Comparison of ENCODE assay signal across 11 mouse cellular contexts in the genomic region with DNA sequence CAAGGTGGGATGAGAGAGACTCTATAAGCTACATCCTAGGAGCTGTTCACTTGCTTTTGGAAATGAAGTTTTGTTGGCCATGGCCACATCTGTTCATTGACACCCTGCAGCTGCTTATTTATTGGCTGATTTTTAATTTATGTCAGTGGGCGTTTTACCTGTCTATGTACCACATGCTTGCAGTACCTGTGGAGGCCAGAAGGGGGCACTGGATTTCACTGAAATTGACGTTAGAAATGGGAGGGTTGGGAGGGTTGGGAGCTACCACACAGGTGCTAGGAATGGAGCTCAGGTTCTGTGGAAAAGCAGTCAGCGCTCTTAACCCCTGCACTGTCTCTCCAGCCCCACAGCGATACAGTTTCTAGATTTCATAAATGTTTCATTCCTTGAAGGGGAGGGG.
DNase-seq lines count a peak whose midpoint lies in the region; ATAC-seq and TF ChIP-seq lines count a peak whose summit lies in the region.
"Had no signal": no experiment of that assay in that cellular context is flagged by ENCODE, and none has a peak within 500 bp of the region (broad histone marks: within the 10 kb centered on the region; RNA-seq: fewer than 3 reads in every experiment).

No protein-coding gene starts in this region.

- no peak overlapping the region for H3K9ac ChIP-seq in kidney, embryonic 14.5 days (ENCODE audit: low read depth, low read length)
- no peak overlapping the region for H3K9ac ChIP-seq in MEL (ENCODE audit: control insufficient read depth, low read depth, low read length, poor library complexity, severe bottlenecking)

- 52% methylated on average over 4 of the region's 4 CpGs for WGBS in kidney, adult 2 months
- 62% methylated on average over 4 of the region's 4 CpGs for WGBS in kidney, embryonic 14.5 days
- 47% methylated on average over 4 of the region's 4 CpGs for WGBS in limb, embryonic 10.5 days

- H3K9me3 ChIP-seq in kidney, embryonic 14.5 days (ENCODE audit: control insufficient read depth, low read length) = no peaks in the 10 kb centered on the region
- H3K9me3 ChIP-seq in MEL (replicated peaks; ENCODE audit: insufficient read depth, low read length) = no peaks in the 10 kb centered on the region
- H3K9me3 ChIP-seq in limb, embryonic 10.5 days (replicated peaks) = no peaks in the 10 kb centered on the region

- no peak overlapping the region for H3K27ac ChIP-seq in kidney, adult 2 months (ENCODE audit: insufficient read depth, low read depth, low read length)
- no peak overlapping the region for H3K27ac ChIP-seq in kidney, embryonic 14.5 days (ENCODE audit: low read depth, low read length)
- no peak overlapping the region for H3K27ac ChIP-seq in MEL (ENCODE audit: control insufficient read depth, low read depth, low read length)
- no peak overlapping the region for H3K27ac ChIP-seq in limb, embryonic 10.5 days

- no peak for ATAC-seq in kidney, embryonic 14.5 days (ENCODE audit: low FRiP score, low TSS enrichment)

- TF ChIP-seq POLR2A in kidney, adult 2 months (IDR thresholded peaks at IDR 0.05; ENCODE audit: low read depth, low read length) = no peak
- TF ChIP-seq POLR2A in MEL (IDR thresholded peaks at IDR 0.05; ENCODE audit: control insufficient read depth in 1 of 2, insufficient read depth in 1 of 2, low read depth in 1 of 2, low read length in 2 of 2, poor library complexity in 1 of 2) = no peak

- H3K4me3 ChIP-seq in kidney, adult 2 months (ENCODE audit: insufficient read depth, low read depth, low read length) = no peak overlapping the region
- H3K4me3 ChIP-seq in kidney, embryonic 14.5 days (ENCODE audit: low read length) = no peak overlapping the region
- no peak overlapping the region for H3K4me3 ChIP-seq in MEL (ENCODE audit: control insufficient read depth in 1 of 2, insufficient read depth in 1 of 2, low read depth in 2 of 2, low read length in 2 of 2)
- no peak overlapping the region for H3K4me3 ChIP-seq in limb, embryonic 10.5 days
- H3K4me3 ChIP-seq: megakaryocyte, embryonic 14.5 days had no signal

- no peak overlapping the region for H3K4me2 ChIP-seq in kidney, embryonic 14.5 days (replicated peaks; ENCODE audit: low read depth, low read length)

- no peaks in the 10 kb centered on the region for H3K79me2 ChIP-seq in MEL (ENCODE audit: control insufficient read depth, insufficient read depth, low read length, poor library complexity)

- TF ChIP-seq CTCF in kidney, adult 2 months (conservative IDR thresholded peaks at IDR 0.05; ENCODE audit: insufficient read depth, insufficient read length, low read depth, low read length) = peak; percentile 57
- no peak; a peak in 1 of 6 replicates for TF ChIP-seq CTCF in MEL (IDR thresholded peaks at IDR 0.05 in 2 of 3, conservative IDR thresholded peaks at IDR 0.05 in 1 of 3; ENCODE audit: control insufficient read depth in 1 of 3, insufficient read depth in 1 of 3, low read depth in 2 of 3, low read length in 3 of 3, poor library complexity in 1 of 3, severe bottlenecking in 1 of 3)

- peak; percentile 16 to 54 for DNase-seq in adrenal gland, adult (ENCODE audit: inconsistent age in 2 of 2, low spot score in 1 of 2)
- DNase-seq in adrenal gland, adult 8-10 months = no peak
- DNase-seq in kidney, adult 2 months = peak; percentile 27
- DNase-seq in MEL (ENCODE audit: low read depth, low spot score) = peak; percentile 1
- DNase-seq in limb, embryonic 10.5 days (ENCODE audit: low spot score) = peak; percentile 51
- no peak for DNase-seq in layer of hippocampus, postnatal 10 days (ENCODE audit: low spot score in 2 of 2)
- DNase-seq in ovary, postnatal 10 days (ENCODE audit: low spot score) = no peak
- DNase-seq: cerebellum, adult 11 months; right cerebral cortex, postnatal 14 days had no signal

- H3K27me3 ChIP-seq in kidney, adult 2 months (replicated peaks; ENCODE audit: control insufficient read depth, insufficient read depth, low read length) = no peaks in the 10 kb centered on the region
- H3K27me3 ChIP-seq in kidney, embryonic 14.5 days (ENCODE audit: control insufficient read depth, insufficient read depth, low read length) = no peaks in the 10 kb centered on the region
- H3K27me3 ChIP-seq in MEL (ENCODE audit: control insufficient read depth in 1 of 2, insufficient read depth in 2 of 2, low read length in 2 of 2) = no peaks in the 10 kb centered on the region
- H3K27me3 ChIP-seq in limb, embryonic 10.5 days (ENCODE audit: low read depth, poor library complexity, severe bottlenecking) = peaks cover 5% of the 10 kb centered on the region; the same call in 1 of the 2 replicates
- H3K27me3 ChIP-seq: megakaryocyte, embryonic 14.5 days had no signal

- no peak for TF ChIP-seq EP300 in MEL (IDR thresholded peaks at IDR 0.05; ENCODE audit: low read depth in 1 of 2, low read length in 2 of 2)

- peaks cover 4% of the 10 kb centered on the region; the same call in 1 of the 2 replicates for H3K4me1 ChIP-seq in kidney, adult 2 months (ENCODE audit: control insufficient read depth, insufficient read depth, low read length)
- no peaks in the 10 kb centered on the region for H3K4me1 ChIP-seq in kidney, embryonic 14.5 days (ENCODE audit: control insufficient read depth, insufficient read depth, low read length)
- no peaks in the 10 kb centered on the region for H3K4me1 ChIP-seq in MEL (ENCODE audit: control insufficient read depth in 1 of 2, insufficient read depth in 2 of 2, low read length in 2 of 2)
- no peaks in the 10 kb centered on the region for H3K4me1 ChIP-seq in limb, embryonic 10.5 days
- H3K4me1 ChIP-seq: megakaryocyte, embryonic 14.5 days had no signal

- H3K36me3 ChIP-seq in kidney, adult 2 months (ENCODE audit: control insufficient read depth, insufficient read depth, low read length) = no peaks in the 10 kb centered on the region
- no peaks in the 10 kb centered on the region for H3K36me3 ChIP-seq in kidney, embryonic 14.5 days (ENCODE audit: control insufficient read depth, insufficient read depth, low read length)
- no peaks in the 10 kb centered on the region for H3K36me3 ChIP-seq in MEL (ENCODE audit: control insufficient read depth in 1 of 2, insufficient read depth in 2 of 2, low read length in 2 of 2)
- no peaks in the 10 kb centered on the region for H3K36me3 ChIP-seq in limb, embryonic 10.5 days

- no peak; the same call in 1 of the 2 replicates for TF ChIP-seq RAD21 in MEL (IDR thresholded peaks at IDR 0.05; ENCODE audit: low read depth, low read length)

TF ChIP-seq in MEL, 35 proteins besides CTCF, POLR2A, EP300 and RAD21:
- TF ChIP-seq MYC (IDR thresholded peaks at IDR 0.05; ENCODE audit: low read depth, low read length) (no peak), ELF1 (IDR thresholded peaks at IDR 0.05; ENCODE audit: low read depth, low read length) (no peak), ZC3H11A (IDR thresholded peaks at IDR 0.05; ENCODE audit: low read depth, low read length) (no peak), JUND (IDR thresholded peaks at IDR 0.05; ENCODE audit: low read depth, low read length) (no peak), E2F4 (IDR thresholded peaks at IDR 0.05; ENCODE audit: borderline replicate concordance, low read depth, low read length) (no peak), CHD1 (IDR thresholded peaks at IDR 0.05; ENCODE audit: low read depth, low read length) (no peak), ZNF384 (IDR thresholded peaks at IDR 0.05; ENCODE audit: low read depth, low read length) (no peak), BHLHE40 (IDR thresholded peaks at IDR 0.05; ENCODE audit: borderline replicate concordance, low read depth, low read length) (no peak), SIN3A (IDR thresholded peaks at IDR 0.05; ENCODE audit: low read length) (no peak), MAZ (IDR thresholded peaks at IDR 0.05; ENCODE audit: low read depth, low read length) (no peak), POLR2AphosphoS2 (IDR thresholded peaks at IDR 0.05; ENCODE audit: low read length) (no peak), NELFE (IDR thresholded peaks at IDR 0.05; ENCODE audit: low read depth, low read length) (no peak), TCF12 (IDR thresholded peaks at IDR 0.05; ENCODE audit: low read depth, low read length) (no peak)
TF ChIP-seq in MEL: peak in this region for 0.

Comparison
In these comparisons a context has a peak if more than half of its experiments do, and no peak if none do; other contexts are left out.
1. DNase-seq: peak in adrenal gland, adult (2 of 2), kidney, adult 2 months (single experiment), MEL (single experiment) and limb, embryonic 10.5 days (single experiment); none in adrenal gland, adult 8-10 months (single experiment), layer of hippocampus, postnatal 10 days (0 of 2) and ovary, postnatal 10 days (single experiment).